Mouse (Mus musculus) embryo, embryonic 10 days (tissue): ENCODE measurements at regions not wholly inside any gene's neighbourhood (a gene's known extent, or its start where the extent isn't known, plus 50 kb on each side); places are given as distances from the start of the nearest gene placed in this dataset.

Experiments used
- DNase-seq: peaks from one replicate; pipeline ENCODE4 v3.0.0-alpha.2; 2015; ENCODE audit warnings: low spot score

DNA sequence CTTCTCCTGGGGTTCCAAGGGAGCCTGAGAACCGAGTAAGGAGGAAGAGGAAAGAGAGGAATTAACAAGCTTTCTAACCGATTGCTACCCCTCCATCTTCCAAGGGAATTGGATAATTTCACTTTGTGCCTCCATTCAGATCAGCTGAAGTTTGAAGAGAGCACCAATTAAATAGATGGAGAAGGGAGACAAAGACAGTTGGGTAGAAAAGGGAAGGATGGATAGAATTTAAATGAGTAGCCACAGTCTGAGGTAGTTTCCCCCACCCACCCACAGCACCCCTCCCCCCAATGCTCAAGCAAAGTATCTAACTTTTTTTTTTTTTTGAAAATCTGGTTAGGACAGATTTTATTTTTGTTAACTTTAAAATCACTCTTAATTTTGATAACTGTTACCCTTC lies 87.2 kb upstream of the Slc7a11 start:
- DNase-seq = no peak

- DNase-seq = no peak
Measured at GRCm38 (mm10) chr3:50524006-50524405, 80.6 kb upstream of the Slc7a11 start.

DNA sequence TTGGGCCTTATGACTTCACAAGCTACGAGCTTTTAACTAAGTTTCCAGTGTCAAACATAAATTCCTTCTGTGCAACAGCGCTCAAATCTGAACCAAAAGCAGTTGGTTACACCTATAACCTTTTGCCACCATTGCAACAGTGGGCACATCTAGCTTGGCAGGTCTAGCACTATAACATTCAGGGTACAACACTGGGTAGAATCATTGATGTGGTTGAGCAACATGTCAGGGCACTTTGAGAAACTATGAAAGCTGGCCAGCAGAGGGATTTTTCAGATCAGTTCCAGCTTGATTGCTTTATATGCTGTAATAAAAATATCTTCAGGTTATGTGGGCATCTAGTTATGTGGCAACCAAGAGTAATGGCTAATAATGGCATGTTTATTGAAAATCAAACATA lies 63.8 kb upstream of the Slc7a11 start:
- DNase-seq = no peak
